Mouse (Mus musculus): ENCODE measurements around the gene Bicral. TPM values are rescaled to one million over a fixed set of nuclear protein-coding genes. Genes with fewer than 3 reads are reported as not detected.

The Bicral gene
- 10 to 100 TPM in 1 of 2 experiments, 1 to 10 TPM in 1; 8.7 to 15.1 TPM for total RNA-seq (2021)
- long read RNA-seq, experiment 1, partial matches to known transcripts: 1 of 14 reads
- long read RNA-seq, experiment 1, other reads (novel, unspliced or antisense): 13 of 14 reads
- long read RNA-seq, experiment 2, partial matches to known transcripts: 2 of 13 reads
- long read RNA-seq, experiment 2, other reads (novel, unspliced or antisense): 11 of 13 reads

- DNase-seq: peak; percentile 76
Observed at GRCm38 (mm10) chr17:46857903-46858748, at the start of gene Bicral. Gene Bicral, minus strand, starts transcription at chr17:46858482.

- DNase-seq: peak; percentile 78
Observed at GRCm38 (mm10) chr17:46903876-46904490, 45.7 kb upstream of the Bicral start.

GRCm38 (mm10) chr17:46900941-46901340 lies 42.7 kb upstream of the Bicral start:
- no peak for DNase-seq

GRCm38 (mm10) chr17:46897221-46897950 lies 39.1 kb upstream of the Bicral start:
- no peak for DNase-seq

- DNase-seq: no peak
Observed at GRCm38 (mm10) chr17:46895426-46895825, 37.1 kb upstream of the Bicral start.

- peak; percentile 41 for DNase-seq
Observed at GRCm38 (mm10) chr17:46890843-46891594, 32.7 kb upstream of the Bicral start.

GRCm38 (mm10) chr17:46890116-46890815 lies 32.0 kb upstream of the Bicral start, which contains the start of gene Tbcc:
Gene Tbcc, plus strand, starts transcription at chr17:46890684.
- DNase-seq: peak; percentile 95

- peak; percentile 84 for DNase-seq
Observed at GRCm38 (mm10) chr17:46889450-46890084, 31.3 kb upstream of the Bicral start.

GRCm38 (mm10) chr17:46888511-46889212 lies 30.4 kb upstream of the Bicral start:
- DNase-seq: no peak

- DNase-seq: no peak
Observed at GRCm38 (mm10) chr17:46885910-46886643, 27.8 kb upstream of the Bicral start.

- no peak for DNase-seq
Observed at GRCm38 (mm10) chr17:46885218-46885909, 27.1 kb upstream of the Bicral start.

GRCm38 (mm10) chr17:46884766-46885165 lies 26.5 kb upstream of the Bicral start:
- no peak for DNase-seq

GRCm38 (mm10) chr17:46883107-46883506 lies 24.8 kb upstream of the Bicral start:
- no peak for DNase-seq

GRCm38 (mm10) chr17:46881728-46882127 lies 23.4 kb upstream of the Bicral start:
- no peak for DNase-seq

- no peak for DNase-seq
Observed at GRCm38 (mm10) chr17:46880322-46880721, 22.0 kb upstream of the Bicral start.

- DNase-seq: peak; percentile 25
Observed at GRCm38 (mm10) chr17:46879841-46880311, 21.6 kb upstream of the Bicral start.

- DNase-seq: no peak
Observed at GRCm38 (mm10) chr17:46877061-46877460, 18.8 kb upstream of the Bicral start.

GRCm38 (mm10) chr17:46876371-46876950 lies 18.2 kb upstream of the Bicral start:
- no peak for DNase-seq
